Mouse (Mus musculus) hindbrain, embryonic 13.5 days (tissue): ENCODE results near the gene Plxnc1. TPM values are rescaled to one million over a fixed set of nuclear protein-coding genes. Genes with fewer than 3 reads are reported as not detected.
A peak's percentile ranks its signal among the peaks of the same experiment; 100 is the strongest.

Experiments
- ATAC-seq: fragments of 200-750 bp; cut with Nextera tagmentation; 2 replicates; pipeline ENCODE4 v1.8.0; 2017; ENCODE audit warnings: moderate TSS enrichment; ENCODE audit not compliant: low FRiP score
- H3K27ac ChIP-seq: fragments of 300-500 bp; sonication (generic); 2 replicates; pipeline ENCODE4 v1.5.1; 2015; ENCODE audit warnings: inconsistent platforms, mild to moderate bottlenecking, moderate library complexity
- H3K27me3 ChIP-seq: fragments of 300-500 bp; sonication (generic); 2 replicates; pipeline ENCODE4 v1.6.1; 2015; ENCODE audit warnings: mild to moderate bottlenecking, inconsistent platforms
- H3K36me3 ChIP-seq: fragments of 300-500 bp; sonication (generic); 2 replicates; pipeline ENCODE4 v1.6.1; 2015; ENCODE audit warnings: mild to moderate bottlenecking, inconsistent platforms
- H3K4me1 ChIP-seq: fragments of 300-500 bp; sonication (generic); replicated peaks from 2 replicates; pipeline ENCODE4 v1.6.1; 2015; ENCODE audit warnings: inconsistent platforms
- H3K4me2 ChIP-seq: fragments of 300-500 bp; sonication (generic); 2 replicates; pipeline ENCODE4 v1.6.1; 2015; ENCODE audit warnings: inconsistent platforms, mild to moderate bottlenecking, moderate library complexity
- H3K4me3 ChIP-seq: fragments of 300-500 bp; sonication (generic); 2 replicates; pipeline ENCODE4 v1.5.1; 2015; ENCODE audit warnings: mild to moderate bottlenecking, inconsistent platforms
- H3K9ac ChIP-seq: fragments of 300-500 bp; sonication (generic); 2 replicates; pipeline ENCODE4 v1.6.1; 2015; ENCODE audit warnings: mild to moderate bottlenecking, inconsistent platforms
- H3K9me3 ChIP-seq: fragments of 300-500 bp; sonication (generic); 2 replicates; pipeline ENCODE4 v1.6.1; 2016; ENCODE audit warnings: inconsistent platforms
- WGBS: fragments of 180-500 bp; shearing (Covaris S2); methylation state at CpG from one replicate; pipeline ENCODE4 v1.1.7; 2015; 5-methylcytosine and 5-hydroxymethylcytosine counted together
- polyA plus RNA-seq: library from polyadenylated mRNA; unstranded; fragments of >200 nt; fragmentation: Nextera tagmentation; extraction: Ambion mirVana; gene quantifications from 2 replicates; pipeline ENCODE4 v1.2.1, GENCODE M21; 2015

Plxnc1 gene
- polyA plus RNA-seq, 1 experiment from 2014 or later = 7.3 TPM

DNA sequence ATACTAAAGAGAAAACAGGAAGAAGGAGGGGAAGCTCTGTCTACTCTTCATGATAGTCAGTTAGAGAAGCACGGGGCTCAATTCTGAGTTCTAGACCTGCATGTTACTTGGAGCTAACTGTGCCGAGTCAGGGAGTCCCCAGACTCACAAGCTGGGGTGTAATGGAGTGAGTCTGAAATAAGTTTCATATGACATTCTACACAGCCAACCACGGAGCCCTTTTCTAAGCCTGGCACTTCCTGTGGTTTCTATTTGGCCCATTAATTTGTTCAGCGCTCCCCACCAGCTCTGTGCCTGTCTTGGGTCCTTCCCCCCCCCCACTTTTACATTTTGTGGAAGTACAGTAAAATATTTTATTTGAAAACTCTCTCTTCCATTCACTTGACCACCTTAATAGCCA lies 27.3 kb downstream of the Plxnc1 start:
- H3K27ac ChIP-seq = 0 out of 2 replicates have a peak overlapping the region, but pooled peaks have one; percentile 9
- 81% methylated on average over 4 of the region's 4 CpGs for WGBS
- H3K4me2 ChIP-seq = no peak overlapping the region
- no peaks in the 10 kb centered on the region for H3K9me3 ChIP-seq
- ATAC-seq = no peak
- no peaks in the 10 kb centered on the region for H3K27me3 ChIP-seq
- peaks cover 14% of the 10 kb centered on the region for H3K36me3 ChIP-seq
- peaks cover 17% of the 10 kb centered on the region for H3K4me1 ChIP-seq
- no peak overlapping the region for H3K9ac ChIP-seq
- no peak overlapping the region for H3K4me3 ChIP-seq

DNA sequence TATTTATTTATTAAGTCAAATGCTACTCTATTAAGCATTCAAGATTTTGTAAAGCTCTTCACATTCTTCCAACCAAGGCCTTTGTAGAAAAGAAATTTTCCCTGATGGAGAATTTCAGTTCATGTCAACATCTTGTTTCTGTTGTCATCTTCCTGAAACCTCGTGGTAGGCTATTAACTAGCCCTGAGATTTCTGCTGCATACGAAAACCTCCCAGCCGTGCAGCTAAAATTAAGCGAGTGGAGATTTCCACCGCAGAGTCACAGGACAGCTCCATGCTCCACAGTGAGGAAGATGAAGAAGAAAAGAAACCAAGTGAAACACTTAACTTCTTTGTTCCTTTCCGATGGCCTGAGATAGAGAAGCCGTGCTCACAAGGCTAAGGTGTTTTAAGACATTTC lies 28.0 kb downstream of the Plxnc1 start:
- WGBS = 85% methylated on average over 7 of the region's 7 CpGs
- H3K9me3 ChIP-seq = no peaks in the 10 kb centered on the region
- no peak for ATAC-seq
- H3K27me3 ChIP-seq = no peaks in the 10 kb centered on the region
- no peak overlapping the region for H3K27ac ChIP-seq
- H3K36me3 ChIP-seq = peaks cover 10% of the 10 kb centered on the region
- no peak overlapping the region for H3K4me2 ChIP-seq
- H3K4me1 ChIP-seq = peaks cover 12% of the 10 kb centered on the region
- no peak overlapping the region for H3K4me3 ChIP-seq
- H3K9ac ChIP-seq = no peak overlapping the region

DNA sequence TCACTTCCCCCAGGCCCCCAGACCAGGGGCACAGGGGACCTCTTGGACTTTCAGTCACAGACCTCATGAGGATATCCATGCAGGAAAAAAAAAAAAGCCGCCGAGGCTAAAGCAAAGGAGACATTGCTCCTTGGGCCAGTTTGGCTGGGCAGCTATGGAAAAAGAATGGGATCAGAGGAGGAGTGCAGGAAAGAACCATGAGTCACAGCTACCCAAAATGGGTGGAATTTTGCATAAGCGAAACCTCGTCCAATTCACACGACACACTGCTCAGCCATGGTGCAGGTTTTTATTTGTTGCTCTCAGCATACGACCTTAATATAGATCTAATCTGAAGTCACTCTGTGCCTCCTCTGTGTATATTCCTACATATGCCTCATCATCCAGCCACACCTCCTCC lies 28.9 kb downstream of the Plxnc1 start:
- no peak for ATAC-seq
- Histone ChIP-seq H3K27me3 (no peaks in the 10 kb centered on the region), H3K27ac (no peak overlapping the region), H3K4me3 (no peak overlapping the region), H3K9ac (no peak overlapping the region), H3K4me1 (peaks cover 12% of the 10 kb centered on the region), H3K4me2 (no peak overlapping the region), H3K36me3 (peaks cover 3% of the 10 kb centered on the region), H3K9me3 (no peaks in the 10 kb centered on the region)
- 92% methylated on average over 6 of the region's 6 CpGs for WGBS

DNA sequence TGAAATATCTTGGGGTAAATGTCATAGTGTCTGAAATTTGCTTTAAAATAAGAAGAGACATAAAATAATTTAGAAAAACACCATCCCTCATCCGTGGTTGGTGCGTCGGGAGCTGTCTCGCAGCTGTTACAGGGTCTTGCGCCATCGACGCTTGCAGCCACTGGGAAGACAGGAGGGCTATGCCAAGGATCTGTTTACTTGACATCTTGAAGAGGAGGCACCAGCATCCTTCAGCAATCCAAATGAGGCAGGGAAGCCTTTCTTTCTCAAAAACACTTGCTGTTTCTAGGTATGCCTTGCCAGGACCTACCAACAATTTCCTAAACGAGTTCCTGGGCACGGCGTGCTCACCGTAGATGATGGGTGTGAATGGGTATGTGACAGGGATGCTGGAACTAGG lies 30.6 kb downstream of the Plxnc1 start:
- no peak for ATAC-seq
- Histone ChIP-seq H3K4me1 (peaks cover 12% of the 10 kb centered on the region), H3K4me3 (no peak overlapping the region), H3K9me3 (no peaks in the 10 kb centered on the region), H3K27me3 (no peaks in the 10 kb centered on the region), H3K36me3 (no peaks in the 10 kb centered on the region), H3K9ac (no peak overlapping the region), H3K27ac (no peak overlapping the region), H3K4me2 (no peak overlapping the region)
- WGBS = 86% methylated on average over 11 of the region's 11 CpGs

DNA sequence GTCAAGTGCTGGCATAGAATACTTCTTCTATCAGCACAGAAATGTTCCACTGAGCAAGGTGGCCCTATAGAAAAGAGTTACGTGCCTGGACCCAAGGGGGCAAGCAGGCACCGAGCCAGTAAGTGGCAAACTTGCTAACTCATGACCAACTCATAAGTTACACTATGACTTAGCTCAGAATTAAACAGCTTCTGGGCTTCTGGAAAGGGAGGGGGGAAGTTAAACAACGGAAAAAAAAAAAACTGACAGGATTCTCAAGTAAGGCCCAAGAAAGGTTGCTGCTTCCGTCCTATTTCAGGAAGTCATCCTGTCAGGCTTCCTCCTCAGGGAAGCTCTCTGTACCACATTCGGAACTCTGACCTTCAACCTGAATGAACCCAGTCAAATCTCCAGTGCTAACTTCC lies 31.3 kb downstream of the Plxnc1 start:
- Histone ChIP-seq H3K4me1 (peaks cover 12% of the 10 kb centered on the region), H3K9ac (no peak overlapping the region), H3K9me3 (no peaks in the 10 kb centered on the region), H3K36me3 (no peaks in the 10 kb centered on the region), H3K4me3 (no peak overlapping the region), H3K27ac (no peak overlapping the region), H3K4me2 (no peak overlapping the region), H3K27me3 (no peaks in the 10 kb centered on the region)
- WGBS = 80% methylated on average over 5 of the region's 5 CpGs
- no peak for ATAC-seq

DNA sequence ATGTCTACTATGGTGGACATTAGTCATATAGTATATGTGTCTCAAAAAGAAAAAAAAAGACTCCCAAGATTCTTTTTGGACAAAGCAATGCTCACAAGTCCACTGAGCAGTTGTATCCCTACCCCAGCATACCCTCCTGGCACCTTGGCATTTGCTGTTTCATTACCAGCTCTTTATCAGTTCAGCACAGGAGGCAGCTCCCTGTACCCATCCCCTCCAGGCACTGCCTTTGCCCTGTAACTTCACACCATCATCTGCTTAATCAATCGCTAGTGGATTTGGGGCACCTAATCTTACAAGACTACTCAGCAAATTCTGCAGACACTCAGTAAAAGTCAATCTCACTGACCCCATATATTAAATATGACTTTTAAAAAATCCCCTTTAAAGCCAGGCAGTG lies 32.1 kb downstream of the Plxnc1 start:
- H3K27me3 ChIP-seq = no peaks in the 10 kb centered on the region
- H3K4me1 ChIP-seq = peaks cover 6% of the 10 kb centered on the region; the same call in 1 of the 2 replicates
- 97% methylated on average over 1 of the region's 1 CpGs for WGBS
- no peaks in the 10 kb centered on the region for H3K9me3 ChIP-seq
- no peak for ATAC-seq
- no peak overlapping the region for H3K9ac ChIP-seq
- no peaks in the 10 kb centered on the region for H3K36me3 ChIP-seq
- no peak overlapping the region for H3K4me2 ChIP-seq
- H3K27ac ChIP-seq = no peak overlapping the region
- no peak overlapping the region for H3K4me3 ChIP-seq

DNA sequence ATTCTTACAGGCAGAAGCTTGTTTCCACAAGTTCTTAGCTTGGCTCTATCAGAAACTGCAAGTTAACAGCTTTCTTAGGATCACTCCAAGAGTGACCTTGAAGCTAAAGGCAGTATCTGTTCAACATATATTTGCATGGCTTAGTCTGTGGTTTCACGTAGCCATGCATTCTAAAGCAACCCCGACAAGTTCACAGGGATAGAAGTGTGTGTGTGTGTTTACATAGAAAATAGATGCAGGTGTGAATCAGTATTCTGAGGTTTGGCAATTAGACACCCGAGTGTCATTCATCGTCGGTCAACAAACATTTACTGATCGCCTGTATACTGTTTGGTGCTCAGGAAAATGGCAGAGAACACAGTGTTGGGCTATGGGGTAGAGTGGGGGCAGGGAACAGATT lies 33.5 kb downstream of the Plxnc1 start:
- H3K4me1 ChIP-seq = peaks cover 12% of the 10 kb centered on the region
- H3K27me3 ChIP-seq = no peaks in the 10 kb centered on the region
- ATAC-seq = no peak
- no peak overlapping the region for H3K4me3 ChIP-seq
- WGBS = 92% methylated on average over 6 of the region's 6 CpGs
- no peaks in the 10 kb centered on the region for H3K36me3 ChIP-seq
- H3K9me3 ChIP-seq = no peaks in the 10 kb centered on the region
- no peak overlapping the region for H3K27ac ChIP-seq
- H3K9ac ChIP-seq = no peak overlapping the region
- no peak overlapping the region for H3K4me2 ChIP-seq

DNA sequence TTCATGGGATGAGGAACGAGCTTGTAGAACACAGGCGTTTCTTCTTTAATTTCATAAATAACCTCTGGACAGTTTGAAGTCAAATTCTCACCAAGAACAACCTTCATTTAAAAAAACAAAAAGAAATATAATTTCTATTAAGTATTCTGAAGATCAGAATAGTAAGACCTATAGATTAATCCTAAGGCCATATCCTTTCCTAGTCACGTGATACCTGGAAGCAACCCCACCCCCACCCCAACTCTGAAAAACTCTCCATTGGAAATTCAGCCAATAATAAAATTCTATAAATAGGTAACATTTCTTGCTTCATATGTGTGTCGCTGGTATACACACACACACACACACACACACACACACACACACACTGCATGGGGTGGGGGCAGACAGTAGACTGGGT lies 34.1 kb downstream of the Plxnc1 start:
- whole genome bisulfite sequencing = 93% methylated on average over 4 of the region's 4 CpGs
- Histone ChIP-seq H3K4me2 (no peak overlapping the region), H3K9me3 (no peaks in the 10 kb centered on the region), H3K4me1 (peaks cover 17% of the 10 kb centered on the region), H3K27ac (no peak overlapping the region), H3K36me3 (no peaks in the 10 kb centered on the region), H3K9ac (no peak overlapping the region), H3K27me3 (no peaks in the 10 kb centered on the region), H3K4me3 (no peak overlapping the region)
- no peak for ATAC-seq

DNA sequence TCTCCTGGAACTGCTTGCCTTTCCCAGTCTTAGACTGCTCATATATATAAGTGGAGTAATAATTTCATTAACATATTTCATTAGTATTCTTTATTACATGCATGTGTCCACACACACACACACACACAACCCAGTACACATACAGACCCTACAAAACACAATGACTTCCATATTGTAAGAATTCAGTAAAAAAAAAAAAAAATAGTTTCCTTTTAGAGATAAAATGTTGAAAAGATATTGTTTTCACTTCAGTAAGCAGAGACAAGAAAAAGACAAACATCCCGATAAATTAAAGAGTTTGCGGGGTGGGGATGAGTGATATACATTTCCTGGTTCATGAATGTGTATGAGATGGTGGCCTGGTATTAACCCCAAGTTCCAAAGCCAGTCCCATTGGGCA lies 34.8 kb downstream of the Plxnc1 start:
- Histone ChIP-seq H3K9me3 (no peaks in the 10 kb centered on the region), H3K27me3 (no peaks in the 10 kb centered on the region), H3K4me1 (peaks cover 24% of the 10 kb centered on the region), H3K36me3 (no peaks in the 10 kb centered on the region), H3K4me2 (no peak overlapping the region), H3K27ac (no peak overlapping the region), H3K9ac (no peak overlapping the region), H3K4me3 (no peak overlapping the region)
- 74% methylated on average over 2 of the region's 2 CpGs for WGBS
- no peak for ATAC-seq

DNA sequence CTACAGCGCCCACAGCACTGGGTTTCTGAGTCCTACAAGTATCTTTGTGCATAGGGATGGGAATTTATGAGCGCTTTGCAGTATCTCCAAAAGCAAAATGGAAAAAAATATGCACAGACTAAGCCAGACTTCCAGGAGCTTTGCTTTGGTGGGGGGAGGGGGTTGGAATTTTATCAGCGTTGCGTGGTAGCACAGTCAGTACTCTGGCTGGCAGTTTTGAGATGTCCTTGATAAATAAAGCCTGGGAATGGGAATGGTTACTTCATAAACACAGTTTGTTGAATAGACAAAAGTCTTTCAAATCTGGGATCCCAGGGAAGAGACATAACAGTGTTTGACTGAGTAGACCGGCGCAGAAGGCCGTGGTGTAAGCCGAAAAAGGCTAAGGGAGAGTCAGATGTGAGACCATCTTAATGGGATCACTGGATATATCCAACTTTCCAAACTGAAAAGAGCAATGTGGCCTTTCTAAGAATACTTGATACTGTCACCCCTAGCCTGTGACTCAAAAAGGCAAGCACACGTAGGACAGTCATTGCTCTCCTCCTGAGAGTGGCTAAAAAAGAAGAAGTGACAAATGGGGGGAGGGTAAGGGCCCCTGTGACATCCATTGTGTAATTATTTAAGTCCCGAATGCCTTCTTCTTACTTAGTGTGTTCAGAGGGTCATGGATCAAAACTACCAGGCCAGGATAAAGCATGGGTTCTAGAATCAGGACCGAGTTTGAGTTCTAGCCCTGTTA lies 35.5 kb downstream of the Plxnc1 start:
- Histone ChIP-seq H3K4me2 (no peak overlapping the region), H3K27ac (no peak overlapping the region), H3K9me3 (no peaks in the 10 kb centered on the region), H3K4me1 (peaks cover 29% of the 10 kb centered on the region), H3K9ac (no peak overlapping the region), H3K36me3 (no peaks in the 10 kb centered on the region), H3K4me3 (no peak overlapping the region), H3K27me3 (no peaks in the 10 kb centered on the region)
- ATAC-seq = no peak
- WGBS = 90% methylated on average over 11 of the region's 11 CpGs

DNA sequence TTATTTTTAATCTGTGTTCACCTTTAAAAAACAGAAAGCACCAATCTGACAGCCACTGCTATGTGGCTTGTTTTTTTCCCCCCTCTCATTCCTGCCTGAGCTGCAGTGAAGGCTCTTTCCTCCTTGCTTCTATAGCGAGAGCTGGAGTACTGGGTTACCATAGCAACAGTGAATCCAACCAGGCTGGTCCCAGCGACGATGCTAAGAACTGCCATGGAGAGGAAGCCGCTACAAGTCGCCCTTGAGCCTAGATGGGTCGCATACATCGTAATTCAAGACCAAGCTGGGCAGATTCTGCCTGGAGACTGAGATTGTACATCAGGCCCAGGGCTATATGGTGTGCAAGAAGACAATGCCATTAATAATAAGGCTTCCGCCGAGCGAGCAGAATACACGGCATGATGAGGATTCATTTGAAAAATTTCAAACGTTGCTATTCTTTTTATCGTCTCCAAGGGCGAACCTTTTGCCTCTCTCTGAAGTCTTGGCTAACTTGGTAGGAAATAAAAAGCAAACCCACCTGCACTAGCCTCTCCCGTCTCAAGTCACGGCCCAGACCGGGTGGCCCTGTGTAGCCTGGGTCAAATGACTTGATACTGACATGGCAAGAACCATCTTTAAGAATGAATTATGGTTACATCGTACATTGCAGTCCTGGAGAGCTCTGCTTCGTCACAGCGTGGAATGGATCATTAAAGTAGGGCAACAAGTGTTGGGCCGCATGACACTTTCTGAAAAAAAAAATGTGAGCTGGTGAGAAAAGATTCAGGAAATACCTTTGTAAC lies 38.8 kb downstream of the Plxnc1 start:
- Histone ChIP-seq H3K4me2 (peak overlapping the region; percentile 42), H3K4me3 (no peak overlapping the region), H3K9me3 (no peaks in the 10 kb centered on the region), H3K4me1 (peaks cover 30% of the 10 kb centered on the region), H3K27me3 (no peaks in the 10 kb centered on the region), H3K9ac (peak overlapping the region; percentile 6; the same call in 1 of the 2 replicates), H3K36me3 (0 out of 2 replicates have a peak, but pooled peaks cover 7% of the 10 kb centered on the region), H3K27ac (peak overlapping the region; percentile 87)
- WGBS = 24% methylated on average over 21 of the region's 21 CpGs
- peak; percentile 93 for ATAC-seq

DNA sequence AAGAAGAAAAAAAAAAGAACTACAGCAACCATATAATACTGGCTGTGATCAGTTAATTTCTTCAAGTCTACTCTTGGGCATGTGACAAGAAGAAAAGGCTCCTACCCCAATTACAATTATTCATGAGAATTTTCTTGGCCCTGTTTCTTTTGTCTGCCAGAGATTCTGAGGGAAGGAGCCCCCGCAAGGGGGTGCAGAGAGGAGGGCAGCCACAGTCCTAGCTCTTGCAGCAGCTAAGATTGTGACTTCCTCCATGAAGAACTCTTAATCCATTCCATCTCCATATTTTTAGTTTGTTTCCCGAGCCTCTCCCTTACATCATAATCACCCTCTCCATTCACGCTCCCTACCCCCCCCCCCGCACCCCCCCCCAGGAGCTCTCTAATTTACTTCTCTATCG lies 39.4 kb downstream of the Plxnc1 start:
- H3K36me3 ChIP-seq = peaks cover 10% of the 10 kb centered on the region; the same call in 1 of the 2 replicates
- WGBS = 17% methylated on average over 3 of the region's 5 CpGs
- no peaks in the 10 kb centered on the region for H3K9me3 ChIP-seq
- peaks cover 30% of the 10 kb centered on the region for H3K4me1 ChIP-seq
- H3K27me3 ChIP-seq = no peaks in the 10 kb centered on the region
- H3K27ac ChIP-seq = peak overlapping the region; percentile 87
- H3K9ac ChIP-seq = no peak overlapping the region
- ATAC-seq = peak; percentile 55
- H3K4me3 ChIP-seq = no peak overlapping the region
- peak overlapping the region; percentile 42 for H3K4me2 ChIP-seq
